Mouse (Mus musculus) A20 (cell line): ENCODE measurements around the gene Txndc5.

Source experiments
- DNase-seq: peaks from one replicate; pipeline ENCODE4 v3.0.0-alpha.2; 2011; ENCODE audit warnings: low read depth, low spot score

The Txndc5 gene

DNA sequence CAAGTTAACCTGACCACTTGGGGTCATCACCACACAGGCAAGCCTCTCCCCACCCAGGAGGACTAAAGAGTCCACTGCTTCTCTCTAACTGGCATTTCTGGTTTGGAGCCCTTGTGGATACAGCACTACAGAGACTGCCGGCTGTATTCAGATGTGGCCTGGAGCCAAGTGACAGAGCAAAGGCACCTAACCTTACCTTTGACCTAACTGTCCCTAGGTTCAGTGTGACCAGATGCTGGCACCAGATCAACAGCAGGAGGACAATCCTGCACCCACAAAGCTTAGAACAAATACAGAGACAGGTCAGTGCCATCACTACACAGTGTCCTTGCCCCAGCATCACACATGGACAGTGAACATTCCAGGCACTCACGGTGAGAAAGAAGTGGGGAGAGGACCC, 2.5 kb downstream of the Txndc5 start:
- no peak for DNase-seq

GRCm38 (mm10) chr13:38525261-38525660, 3.4 kb downstream of the Txndc5 start:
- no peak for DNase-seq

DNA sequence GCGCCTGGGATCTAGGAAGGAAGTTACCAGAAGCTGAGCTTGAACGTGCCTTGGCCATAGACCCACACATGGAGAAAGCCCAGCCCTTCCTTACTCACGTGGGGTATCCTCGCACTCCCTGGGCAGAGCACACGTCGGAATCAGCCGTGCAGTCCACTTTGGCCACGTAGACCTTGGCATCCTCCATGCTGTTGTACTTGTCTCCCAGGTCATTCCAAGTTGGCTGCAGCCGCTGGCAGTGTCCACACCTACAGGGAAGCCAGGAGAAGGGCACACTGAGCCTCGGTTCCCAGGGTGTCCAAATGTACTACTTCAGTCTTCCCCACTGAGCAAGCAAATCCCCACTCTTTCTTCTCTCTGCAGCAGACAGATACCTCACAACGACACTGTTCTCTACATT, 5.4 kb downstream of the Txndc5 start:
- no peak for DNase-seq

DNA sequence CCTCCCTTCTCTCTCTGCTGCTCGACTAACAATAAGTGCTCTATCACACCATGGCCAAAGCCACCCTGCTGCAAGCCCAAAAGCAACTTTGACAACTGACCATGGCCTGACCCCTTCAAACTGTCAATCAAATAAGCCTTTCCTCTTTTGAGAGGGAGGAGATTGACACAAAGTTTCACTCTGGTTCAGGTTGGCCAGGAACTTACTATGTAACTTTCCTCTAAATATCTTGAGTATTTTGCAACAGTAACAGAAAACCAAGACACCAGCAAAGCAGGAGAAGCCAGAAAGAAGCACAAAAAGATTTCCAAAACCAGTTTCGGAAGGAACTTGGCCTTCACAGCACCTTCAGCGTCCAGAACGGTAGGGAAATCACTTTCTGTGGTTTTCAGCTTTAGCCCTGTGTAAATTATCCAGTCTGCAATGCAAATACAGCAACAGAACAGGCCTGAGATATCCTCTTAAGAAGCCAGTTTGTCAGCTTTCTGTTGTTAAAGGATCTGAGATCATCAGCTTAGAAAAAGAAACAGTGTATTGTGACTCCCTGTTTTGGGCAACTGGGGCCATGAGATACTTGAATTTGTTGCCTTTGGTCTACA, 6.5 kb downstream of the Txndc5 start:
- peak; percentile 80 for DNase-seq

- no peak for DNase-seq
Measured at GRCm38 (mm10) chr13:38520299-38520698, 8.3 kb downstream of the Txndc5 start.

GRCm38 (mm10) chr13:38516582-38516981, 12.0 kb downstream of the Txndc5 start:
- DNase-seq: no peak

GRCm38 (mm10) chr13:38515845-38516244, 12.8 kb downstream of the Txndc5 start:
- DNase-seq: no peak

DNA sequence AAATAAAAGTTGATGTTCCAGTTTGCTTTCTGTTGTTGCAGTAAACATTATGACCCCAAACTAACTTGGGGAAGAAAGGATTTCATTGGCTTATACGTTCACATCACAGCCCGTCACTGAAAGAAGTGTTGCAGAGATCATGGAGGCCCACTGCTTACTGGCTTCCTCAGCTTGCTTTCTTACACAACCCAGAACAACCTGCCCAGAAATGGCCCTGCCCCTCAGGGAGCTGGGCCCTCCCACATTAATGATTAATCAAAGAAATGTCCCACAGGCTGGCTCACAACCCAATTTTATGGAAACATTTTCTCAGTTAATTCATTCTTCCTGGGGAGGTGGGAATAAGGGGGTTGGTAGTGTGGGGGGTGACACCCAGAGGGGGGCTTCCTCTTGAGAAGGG, 13.2 kb downstream of the Txndc5 start:
- DNase-seq: no peak

DNA sequence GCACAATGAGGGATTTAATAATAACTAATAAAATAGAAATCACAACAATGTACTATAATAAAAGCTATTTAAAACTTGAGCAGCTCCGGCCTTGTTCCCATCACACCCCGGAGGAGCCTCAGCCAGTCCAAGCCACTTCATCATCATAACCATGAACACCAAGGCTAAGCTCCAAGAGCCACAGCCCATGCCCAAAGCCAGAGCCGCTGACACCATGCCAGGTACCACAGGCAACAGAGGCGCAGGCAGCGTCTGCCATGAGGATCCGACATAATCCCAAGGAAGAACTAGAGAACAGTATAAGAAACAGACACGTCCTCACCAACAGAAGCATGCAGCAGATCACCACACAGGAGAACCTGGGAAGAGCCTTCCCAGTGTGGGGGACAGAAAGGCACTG, 14.7 kb downstream of the Txndc5 start:
- DNase-seq: no peak

- DNase-seq: no peak
Measured at GRCm38 (mm10) chr13:38511979-38512378, 16.6 kb downstream of the Txndc5 start.

GRCm38 (mm10) chr13:38509681-38510341, 18.8 kb downstream of the Txndc5 start:
- no peak for DNase-seq

- DNase-seq: no peak
Measured at GRCm38 (mm10) chr13:38506936-38507335, 21.7 kb downstream of the Txndc5 start.

DNA sequence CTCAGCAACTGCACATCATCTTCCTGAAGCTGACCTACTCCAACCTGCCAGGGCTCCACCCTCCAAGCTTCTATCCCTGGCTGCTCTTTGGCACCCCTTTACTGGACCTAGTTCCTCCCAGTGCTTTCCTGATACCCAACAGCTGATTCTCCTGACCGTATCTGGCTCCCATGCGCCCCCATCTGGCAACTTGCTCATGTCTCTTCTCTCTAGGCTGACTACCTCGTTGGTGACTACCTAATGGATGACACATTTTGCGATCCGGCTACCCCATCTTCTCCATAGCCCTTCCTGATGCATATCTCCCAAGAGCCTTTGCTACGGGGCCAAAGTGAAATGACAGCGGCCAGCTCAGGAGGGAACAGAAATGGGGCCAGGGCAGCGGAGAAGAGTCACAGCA, 22.3 kb downstream of the Txndc5 start:
- DNase-seq: no peak

GRCm38 (mm10) chr13:38503137-38503849, 25.3 kb downstream of the Txndc5 start:
- peak; percentile 90 for DNase-seq

GRCm38 (mm10) chr13:38501314-38501713, 27.3 kb downstream of the Txndc5 start:
- no peak for DNase-seq

GRCm38 (mm10) chr13:38496715-38497114, 31.9 kb downstream of the Txndc5 start:
- no peak for DNase-seq

GRCm38 (mm10) chr13:38486767-38487166, 41.9 kb downstream of the Txndc5 start:
- no peak for DNase-seq

DNA sequence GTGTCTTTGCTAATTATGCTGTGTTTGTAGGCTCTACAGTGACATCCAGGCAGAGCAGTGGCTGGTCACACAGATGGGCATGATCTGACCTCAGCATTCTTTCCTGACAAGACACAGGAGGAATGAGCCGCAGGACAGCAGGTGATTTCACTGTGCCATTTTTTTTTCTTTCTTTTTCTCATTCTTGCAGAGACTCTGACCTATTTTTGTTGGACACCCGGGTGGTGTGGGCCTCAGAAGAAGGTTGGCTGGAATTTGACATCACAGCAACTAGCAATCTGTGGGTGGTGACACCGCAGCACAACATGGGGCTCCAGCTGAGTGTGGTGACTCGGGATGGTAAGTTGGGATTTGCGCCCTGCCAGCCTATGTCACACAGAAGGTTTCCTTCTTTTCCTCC, 43.9 kb downstream of the Txndc5 start:
- no peak for DNase-seq

- DNase-seq: no peak
Measured at GRCm38 (mm10) chr13:38481021-38481420, 47.6 kb downstream of the Txndc5 start.

DNA sequence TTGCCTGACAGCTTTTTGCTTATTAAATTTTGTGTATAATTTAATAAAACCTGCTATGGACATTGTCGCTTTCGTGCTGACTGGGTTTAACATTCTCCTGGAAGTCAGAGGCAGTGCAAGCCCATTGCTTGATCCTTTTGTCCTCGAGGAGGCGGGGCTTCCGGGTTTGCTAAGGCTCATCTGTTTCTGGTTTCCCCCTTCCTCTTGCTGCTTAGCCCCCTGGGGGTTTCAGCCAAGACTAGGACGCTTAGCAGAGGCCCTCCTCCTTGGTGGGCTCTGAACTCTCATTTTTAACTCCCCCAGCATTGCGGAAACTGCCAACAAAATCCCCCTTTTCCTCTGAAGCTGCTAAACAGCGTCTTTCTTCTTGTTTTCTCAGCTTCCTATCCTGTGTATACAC, 51.7 kb downstream of the Txndc5 start:
- no peak for DNase-seq

- no peak for DNase-seq
Measured at GRCm38 (mm10) chr13:38473497-38473896, 55.1 kb downstream of the Txndc5 start.

DNA sequence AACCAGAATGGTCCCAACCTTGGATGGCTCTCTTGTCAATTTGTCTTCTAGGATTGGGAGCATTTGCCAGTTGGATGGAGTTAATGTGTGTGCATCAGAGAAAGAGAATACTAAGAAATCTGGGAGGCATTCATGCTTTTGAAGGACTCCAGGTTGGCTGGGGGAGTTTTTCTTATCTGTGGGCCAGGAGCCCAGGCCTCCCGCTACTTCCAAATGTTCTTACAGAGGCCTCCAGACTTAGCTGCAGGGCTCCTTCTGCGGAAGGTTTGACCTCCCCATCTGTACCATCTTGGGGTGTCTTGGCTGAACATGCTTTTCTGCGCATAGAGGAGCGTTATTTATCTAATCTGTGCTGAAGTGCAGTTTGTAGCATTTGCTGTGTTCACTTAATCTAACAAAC, 56.0 kb downstream of the Txndc5 start:
- no peak for DNase-seq

DNA sequence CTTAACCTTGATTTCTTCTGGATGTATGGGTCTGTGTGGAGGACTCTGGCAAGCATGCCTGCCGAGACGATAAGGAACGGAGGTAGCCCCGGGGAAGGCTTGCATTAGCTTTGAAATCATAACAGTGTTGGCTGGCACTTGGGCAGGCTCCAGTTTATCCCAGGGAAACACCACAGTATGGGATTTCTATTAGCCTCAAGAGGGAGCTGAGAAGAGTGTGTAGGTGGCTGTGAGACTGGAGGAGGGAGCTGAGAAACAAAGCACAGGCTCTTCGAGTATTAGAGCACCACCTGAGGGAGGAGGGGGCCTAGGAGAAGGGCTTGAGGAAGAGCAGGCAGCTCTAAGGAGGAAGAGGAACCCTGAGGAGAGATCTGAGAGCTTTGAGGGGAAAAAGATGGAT, 57.7 kb downstream of the Txndc5 start:
- DNase-seq: no peak
